8 mouse cellular contexts compared by ENCODE assay signal in genomic region chr4:141722731-141723672, GRCm38 (mm10). TPM values are rescaled to one million over a fixed set of nuclear protein-coding genes. Genes with fewer than 3 reads are reported as not detected.
DNase-seq lines count a peak whose midpoint lies in the region; ATAC-seq and TF ChIP-seq lines count a peak whose summit lies in the region.

Gene Ddi2 (minus strand): TSS chr4:141723419.

- H3K4me3 ChIP-seq in gastrocnemius, adult 2 months = peak within 1 kb of the TSS; percentile 92
- peak within 1 kb of the TSS; percentile 97 for H3K4me3 ChIP-seq in hindbrain, postnatal 0 days (ENCODE audit: low read length)
- peak within 1 kb of the TSS; percentile 98 for H3K4me3 ChIP-seq in megakaryocyte, embryonic 14.5 days (replicated peaks)

- peak within 1 kb of the TSS; percentile 96 for H3K9ac ChIP-seq in hindbrain, postnatal 0 days (replicated peaks; ENCODE audit: low read length)

- H3K27ac ChIP-seq in gastrocnemius, adult 2 months = peak within 1 kb of the TSS; percentile 98
- peak within 1 kb of the TSS; percentile 94 for H3K27ac ChIP-seq in hindbrain, postnatal 0 days

- H3K4me1 ChIP-seq in hindbrain, postnatal 0 days (ENCODE audit: insufficient read depth, low read length) = peaks cover 10% of the 10 kb centered on the region; the same call in 1 of the 2 replicates
- H3K4me1 ChIP-seq in megakaryocyte, embryonic 14.5 days = peaks cover 60% of the 10 kb centered on the region

- H3K27me3 ChIP-seq in hindbrain, postnatal 0 days (ENCODE audit: insufficient read depth, low read length) = no peaks in the 10 kb centered on the region
- peaks cover 2% of the 10 kb centered on the region for H3K27me3 ChIP-seq in megakaryocyte, embryonic 14.5 days (replicated peaks)

- H3K36me3 ChIP-seq in hindbrain, postnatal 0 days (ENCODE audit: insufficient read depth, low read length) = no peaks in the 10 kb centered on the region; the same call in 1 of the 2 replicates
- peaks cover 18% of the 10 kb centered on the region for H3K36me3 ChIP-seq in megakaryocyte, embryonic 14.5 days (replicated peaks; ENCODE audit: low read length)

- intact Hi-C loops in gastrocnemius, adult 2 months (cut with DNase I) = loop anchor here (5.0 kb wide), 1 partner anchor 69 kb away; the partner anchor contains the start of genes Casp9 and Dnajc16

- peak within 1 kb of the TSS; percentile 89 for H3K4me2 ChIP-seq in hindbrain, postnatal 0 days (ENCODE audit: low read depth, low read length)

- peak; percentile 55 for DNase-seq in WW6 (ENCODE audit: low read depth, low spot score)
- DNase-seq in cerebellum, postnatal 4 days (ENCODE audit: low spot score in 2 of 2) = peak; percentile 80 to 92
- peak; percentile 97 for DNase-seq in gastrocnemius, adult 2 months
- DNase-seq in hindbrain, postnatal 0 days (ENCODE audit: low spot score) = peak; percentile 96
- DNase-seq in left cerebral cortex, adult 8-10 months (ENCODE audit: low spot score in 2 of 2) = peak; percentile 76 to 90
- peak; percentile 94 for DNase-seq in right cerebral cortex, postnatal 10 days (ENCODE audit: low spot score in 2 of 2)
- DNase-seq in urinary bladder, postnatal 25 days (ENCODE audit: low spot score) = peak; percentile 91

- H3K9me3 ChIP-seq in hindbrain, postnatal 0 days (ENCODE audit: low read length) = no peaks in the 10 kb centered on the region
- H3K9me3 ChIP-seq in megakaryocyte, embryonic 14.5 days = no peaks in the 10 kb centered on the region

- TF ChIP-seq CTCF in gastrocnemius, adult 2 months (IDR thresholded peaks at IDR 0.05) = no peak
- TF ChIP-seq CTCF in hindbrain, postnatal 0 days (IDR thresholded peaks at IDR 0.05; ENCODE audit: low read depth) = no peak

- ATAC-seq in hindbrain, postnatal 0 days = peak; percentile 94

- WGBS in hindbrain, postnatal 0 days = under 1% methylated on average over 90 of the region's 105 CpGs

RNA-seq across cellular contexts. Expression of gene Ddi2, which starts in this region (rescaled TPM):
- total RNA-seq in gastrocnemius, adult 2 months (2021) = 10 to 100 TPM; 37.8 to 46.5 TPM
- 20.9 and 31.5 TPM in 2 replicates for total RNA-seq in hindbrain, postnatal 0 days (2014; rRNA removed)
- 12.1 and 12.5 TPM in 2 replicates for polyA plus RNA-seq in hindbrain, postnatal 0 days (2015; fragmentation: Nextera tagmentation; extraction: Ambion mirVana)
- total RNA-seq in left cerebral cortex, adult 8-10 months (2022) = 10 to 100 TPM; 40.6 to 44.3 (median 42.9) TPM
- 0.43 and 1.7 TPM in 2 replicates for polyA plus RNA-seq in megakaryocyte, embryonic 14.5 days (2012; ENCODE audit: insufficient read depth, low replicate concordance)

Comparison
In these comparisons a context has a peak if more than half of its experiments do, and no peak if none do; other contexts are left out.
1. Peak in every context shown above with its lines: DNase-seq, ATAC-seq, H3K4me3 ChIP-seq and H3K27ac ChIP-seq.